Mouse (Mus musculus): Measurements from ENCODE around the gene Pelp1. TPM values are rescaled to one million over a fixed set of nuclear protein-coding genes. Genes with fewer than 3 reads are reported as not detected.

Gene Pelp1
- polyA plus RNA-seq, 1 experiment from 2014 or later, result 32.0 TPM

- 69% methylated on average over 3 of the region's 3 CpGs for WGBS
- Histone ChIP-seq H3K36me3 (ENCODE audit: control insufficient read depth, insufficient read depth, low read length) (0 out of 2 replicates have a peak, but pooled peaks cover 1% of the 10 kb centered on the region), H3K4me1 (ENCODE audit: control insufficient read depth, insufficient read depth, low read length) (no peaks in the 10 kb centered on the region), H3K4me2 (ENCODE audit: low read depth, low read length) (no peak overlapping the region), H3K27me3 (ENCODE audit: control insufficient read depth, insufficient read depth, low read length) (no peaks in the 10 kb centered on the region), H3K27ac (ENCODE audit: low read length) (no peak overlapping the region), H3K9me3 (replicated peaks; ENCODE audit: control insufficient read depth, low read length) (no peaks in the 10 kb centered on the region), H3K4me3 (replicated peaks; ENCODE audit: low read length) (no peak overlapping the region), H3K9ac (ENCODE audit: low read length) (no peak overlapping the region)
- no peak for ATAC-seq (ENCODE audit: insufficient read depth, low FRiP score)
These were observed 34.1 kb upstream of the Pelp1 start for GRCm38 (mm10) chr11:70443964-70444363.

- H3K36me3 ChIP-seq (ENCODE audit: control insufficient read depth, insufficient read depth, low read length), result 0 out of 2 replicates have a peak, but pooled peaks cover 5% of the 10 kb centered on the region
- H3K9me3 ChIP-seq (replicated peaks; ENCODE audit: control insufficient read depth, low read length), result no peaks in the 10 kb centered on the region
- no peak overlapping the region for H3K4me2 ChIP-seq (ENCODE audit: low read depth, low read length)
- no peaks in the 10 kb centered on the region for H3K4me1 ChIP-seq (ENCODE audit: control insufficient read depth, insufficient read depth, low read length)
- no peak overlapping the region for H3K4me3 ChIP-seq (replicated peaks; ENCODE audit: low read length)
- no peaks in the 10 kb centered on the region for H3K27me3 ChIP-seq (ENCODE audit: control insufficient read depth, insufficient read depth, low read length)
- WGBS, result 89% methylated on average over 7 of the region's 7 CpGs
- no peak for ATAC-seq (ENCODE audit: insufficient read depth, low FRiP score)
- H3K9ac ChIP-seq (ENCODE audit: low read length), result no peak overlapping the region
- H3K27ac ChIP-seq (ENCODE audit: low read length), result no peak overlapping the region
These were observed 32.1 kb upstream of the Pelp1 start for GRCm38 (mm10) chr11:70441882-70442281.

- Histone ChIP-seq H3K27me3 (ENCODE audit: control insufficient read depth, insufficient read depth, low read length) (no peaks in the 10 kb centered on the region), H3K9ac (ENCODE audit: low read length) (no peak overlapping the region), H3K4me3 (replicated peaks; ENCODE audit: low read length) (no peak overlapping the region), H3K4me1 (ENCODE audit: control insufficient read depth, insufficient read depth, low read length) (no peaks in the 10 kb centered on the region), H3K4me2 (ENCODE audit: low read depth, low read length) (no peak overlapping the region), H3K27ac (ENCODE audit: low read length) (0 out of 2 replicates have a peak overlapping the region, but pooled peaks have one; percentile 13), H3K36me3 (ENCODE audit: control insufficient read depth, insufficient read depth, low read length) (0 out of 2 replicates have a peak, but pooled peaks cover 5% of the 10 kb centered on the region), H3K9me3 (replicated peaks; ENCODE audit: control insufficient read depth, low read length) (no peaks in the 10 kb centered on the region)
- peak; percentile 34; the same call in 1 of the 2 replicates for ATAC-seq (ENCODE audit: insufficient read depth, low FRiP score)
- 66% methylated on average over 4 of the region's 4 CpGs for WGBS
These were observed 30.8 kb upstream of the Pelp1 start for GRCm38 (mm10) chr11:70440637-70441036.

GRCm38 (mm10) chr11:70438728-70439374 lies 29.0 kb upstream of the Pelp1 start:
- H3K9ac ChIP-seq (ENCODE audit: low read length), result no peak overlapping the region
- H3K27me3 ChIP-seq (ENCODE audit: control insufficient read depth, insufficient read depth, low read length), result no peaks in the 10 kb centered on the region
- 0 out of 2 replicates have a peak, but pooled peaks cover 5% of the 10 kb centered on the region for H3K36me3 ChIP-seq (ENCODE audit: control insufficient read depth, insufficient read depth, low read length)
- H3K4me3 ChIP-seq (replicated peaks; ENCODE audit: low read length), result no peak overlapping the region
- peaks cover under 1% of the 10 kb centered on the region for H3K4me1 ChIP-seq (ENCODE audit: control insufficient read depth, insufficient read depth, low read length)
- H3K27ac ChIP-seq (ENCODE audit: low read length), result no peak overlapping the region
- WGBS, result 89% methylated on average over 7 of the region's 7 CpGs
- H3K9me3 ChIP-seq (replicated peaks; ENCODE audit: control insufficient read depth, low read length), result no peaks in the 10 kb centered on the region
- ATAC-seq (ENCODE audit: insufficient read depth, low FRiP score), result no peak
- no peak overlapping the region for H3K4me2 ChIP-seq (ENCODE audit: low read depth, low read length)

- H3K4me2 ChIP-seq (ENCODE audit: low read depth, low read length), result no peak overlapping the region
- peak overlapping the region; percentile 27; the same call in 1 of the 2 replicates for H3K27ac ChIP-seq (ENCODE audit: low read length)
- 0 out of 2 replicates have a peak, but pooled peaks cover 5% of the 10 kb centered on the region for H3K36me3 ChIP-seq (ENCODE audit: control insufficient read depth, insufficient read depth, low read length)
- no peak overlapping the region for H3K9ac ChIP-seq (ENCODE audit: low read length)
- peaks cover 10% of the 10 kb centered on the region for H3K4me1 ChIP-seq (ENCODE audit: control insufficient read depth, insufficient read depth, low read length)
- no peak overlapping the region for H3K4me3 ChIP-seq (replicated peaks; ENCODE audit: low read length)
- ATAC-seq (ENCODE audit: insufficient read depth, low FRiP score), result no peak
- 74% methylated on average over 6 of the region's 6 CpGs for WGBS
- H3K9me3 ChIP-seq (replicated peaks; ENCODE audit: control insufficient read depth, low read length), result no peaks in the 10 kb centered on the region
- H3K27me3 ChIP-seq (ENCODE audit: control insufficient read depth, insufficient read depth, low read length), result no peaks in the 10 kb centered on the region
These were observed 27.6 kb upstream of the Pelp1 start for GRCm38 (mm10) chr11:70437426-70437825.

GRCm38 (mm10) chr11:70435476-70435875 lies 25.6 kb upstream of the Pelp1 start:
- 71% methylated on average over 5 of the region's 5 CpGs for WGBS
- Histone ChIP-seq H3K4me2 (ENCODE audit: low read depth, low read length) (no peak overlapping the region), H3K9ac (ENCODE audit: low read length) (peak overlapping the region; percentile 26; the same call in 1 of the 2 replicates), H3K9me3 (replicated peaks; ENCODE audit: control insufficient read depth, low read length) (no peaks in the 10 kb centered on the region), H3K27me3 (ENCODE audit: control insufficient read depth, insufficient read depth, low read length) (no peaks in the 10 kb centered on the region), H3K4me1 (ENCODE audit: control insufficient read depth, insufficient read depth, low read length) (peaks cover 13% of the 10 kb centered on the region), H3K27ac (ENCODE audit: low read length) (no peak overlapping the region), H3K36me3 (ENCODE audit: control insufficient read depth, insufficient read depth, low read length) (0 out of 2 replicates have a peak, but pooled peaks cover 5% of the 10 kb centered on the region), H3K4me3 (replicated peaks; ENCODE audit: low read length) (no peak overlapping the region)
- ATAC-seq (ENCODE audit: insufficient read depth, low FRiP score), result no peak

- H3K4me3 ChIP-seq (replicated peaks; ENCODE audit: low read length), result peak overlapping the region; percentile 17; the same call in 1 of the 2 replicates
- peak overlapping the region; percentile 21; the same call in 1 of the 2 replicates for H3K9ac ChIP-seq (ENCODE audit: low read length)
- H3K4me1 ChIP-seq (ENCODE audit: control insufficient read depth, insufficient read depth, low read length), result peaks cover 13% of the 10 kb centered on the region
- H3K27ac ChIP-seq (ENCODE audit: low read length), result no peak overlapping the region
- no peak for ATAC-seq (ENCODE audit: insufficient read depth, low FRiP score)
- 93% methylated on average over 3 of the region's 3 CpGs for WGBS
- H3K36me3 ChIP-seq (ENCODE audit: control insufficient read depth, insufficient read depth, low read length), result 0 out of 2 replicates have a peak, but pooled peaks cover 4% of the 10 kb centered on the region
- no peaks in the 10 kb centered on the region for H3K9me3 ChIP-seq (replicated peaks; ENCODE audit: control insufficient read depth, low read length)
- peak overlapping the region; percentile 82 for H3K4me2 ChIP-seq (ENCODE audit: low read depth, low read length)
- H3K27me3 ChIP-seq (ENCODE audit: control insufficient read depth, insufficient read depth, low read length), result no peaks in the 10 kb centered on the region
These were observed 24.1 kb upstream of the Pelp1 start for GRCm38 (mm10) chr11:70433951-70434350.

- peak overlapping the region; percentile 88 for H3K9ac ChIP-seq (ENCODE audit: low read length)
- H3K4me3 ChIP-seq (replicated peaks; ENCODE audit: low read length), result peak overlapping the region; percentile 77
- WGBS, result 73% methylated on average over 1 of the region's 1 CpGs
- H3K4me1 ChIP-seq (ENCODE audit: control insufficient read depth, insufficient read depth, low read length), result peaks cover 13% of the 10 kb centered on the region
- H3K36me3 ChIP-seq (ENCODE audit: control insufficient read depth, insufficient read depth, low read length), result no peaks in the 10 kb centered on the region
- peak overlapping the region; percentile 82 for H3K4me2 ChIP-seq (ENCODE audit: low read depth, low read length)
- ATAC-seq (ENCODE audit: insufficient read depth, low FRiP score), result no peak
- no peaks in the 10 kb centered on the region for H3K9me3 ChIP-seq (replicated peaks; ENCODE audit: control insufficient read depth, low read length)
- H3K27ac ChIP-seq (ENCODE audit: low read length), result no peak overlapping the region
- H3K27me3 ChIP-seq (ENCODE audit: control insufficient read depth, insufficient read depth, low read length), result no peaks in the 10 kb centered on the region
These were observed 23.7 kb upstream of the Pelp1 start for GRCm38 (mm10) chr11:70433569-70433943.

- ATAC-seq (ENCODE audit: insufficient read depth, low FRiP score), result peak; percentile 3; the same call in 1 of the 2 replicates
- H3K36me3 ChIP-seq (ENCODE audit: control insufficient read depth, insufficient read depth, low read length), result no peaks in the 10 kb centered on the region
- 8% methylated on average over 15 of the region's 15 CpGs for WGBS
- H3K27ac ChIP-seq (ENCODE audit: low read length), result peak overlapping the region; percentile 74
- H3K27me3 ChIP-seq (ENCODE audit: control insufficient read depth, insufficient read depth, low read length), result no peaks in the 10 kb centered on the region
- H3K4me2 ChIP-seq (ENCODE audit: low read depth, low read length), result peak overlapping the region; percentile 82
- H3K4me1 ChIP-seq (ENCODE audit: control insufficient read depth, insufficient read depth, low read length), result peaks cover 13% of the 10 kb centered on the region
- peak overlapping the region; percentile 88 for H3K9ac ChIP-seq (ENCODE audit: low read length)
- H3K4me3 ChIP-seq (replicated peaks; ENCODE audit: low read length), result peak overlapping the region; percentile 77
- H3K9me3 ChIP-seq (replicated peaks; ENCODE audit: control insufficient read depth, low read length), result no peaks in the 10 kb centered on the region
These were observed 23.2 kb upstream of the Pelp1 start for GRCm38 (mm10) chr11:70432895-70433568.
